Comparison of ENCODE assay signal across 12 mouse cellular contexts in the genomic region with DNA sequence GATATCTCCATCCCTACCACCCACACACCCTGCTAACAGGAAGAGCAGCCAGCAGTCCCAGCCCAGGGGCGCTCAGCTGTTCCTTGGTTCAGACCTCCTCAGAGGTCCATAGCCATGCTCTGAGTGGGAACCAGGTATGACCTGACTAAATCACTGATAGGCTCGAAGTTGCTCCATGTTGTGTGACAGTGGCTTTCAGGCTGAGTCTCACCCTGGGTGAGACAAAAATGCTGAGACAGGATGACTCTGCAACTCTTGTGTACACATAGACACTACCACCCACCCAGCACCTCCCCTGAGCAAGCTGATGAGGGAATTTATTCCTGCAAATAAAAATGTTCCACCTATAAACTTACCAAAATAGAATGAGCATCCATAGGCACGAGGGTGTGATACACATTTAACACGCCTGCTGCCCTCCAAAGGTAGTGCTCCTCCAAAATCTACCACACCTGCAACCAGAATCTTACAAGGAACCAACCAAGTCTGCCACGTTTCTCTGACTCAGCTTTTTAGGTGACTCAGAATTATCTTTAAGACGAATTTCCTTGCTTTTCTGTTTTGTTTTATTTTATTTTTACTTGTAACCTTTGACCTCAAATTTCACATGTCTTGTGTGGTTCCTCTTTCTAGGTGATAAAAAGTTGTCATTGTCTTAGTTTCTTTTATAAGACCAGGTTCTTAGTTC. TPM values are rescaled to one million over a fixed set of nuclear protein-coding genes. Genes with fewer than 3 reads are reported as not detected.
A peak's percentile ranks its signal among the peaks of the same experiment; 100 is the strongest.
DNase-seq lines count a peak whose midpoint lies in the region; ATAC-seq lines count a peak whose summit lies in the region.
"Had no signal": no experiment of that assay in that cellular context is flagged by ENCODE, and none has a peak within 500 bp of the region (broad histone marks: within the 10 kb centered on the region; RNA-seq: fewer than 3 reads in every experiment).

No protein-coding gene starts in this region.

- no peaks in the 10 kb centered on the region; the same call in 1 of the 2 replicates for H3K4me1 ChIP-seq in forebrain, embryonic 11.5 days (replicated peaks; ENCODE audit: control insufficient read depth, insufficient read depth, low read length)
- peaks cover 7% of the 10 kb centered on the region for H3K4me1 ChIP-seq in forebrain, embryonic 12.5 days
- 0 out of 2 replicates have a peak, but pooled peaks cover 5% of the 10 kb centered on the region for H3K4me1 ChIP-seq in midbrain, embryonic 11.5 days (ENCODE audit: control insufficient read depth, insufficient read depth, low read length)
- no peaks in the 10 kb centered on the region for H3K4me1 ChIP-seq in midbrain, embryonic 15.5 days
- H3K4me1 ChIP-seq in liver, embryonic 11.5 days (replicated peaks; ENCODE audit: control insufficient read depth, insufficient read depth, low read length) = peaks cover 5% of the 10 kb centered on the region; the same call in 1 of the 2 replicates
- peaks cover 4% of the 10 kb centered on the region; the same call in 1 of the 2 replicates for H3K4me1 ChIP-seq in stomach, embryonic 16.5 days (ENCODE audit: control insufficient read depth, insufficient read depth, low read length)

- no peak overlapping the region for H3K4me2 ChIP-seq in forebrain, embryonic 11.5 days (ENCODE audit: low read depth, low read length, severe bottlenecking)
- no peak overlapping the region for H3K4me2 ChIP-seq in forebrain, embryonic 12.5 days
- H3K4me2 ChIP-seq in midbrain, embryonic 11.5 days = no peak overlapping the region
- H3K4me2 ChIP-seq in midbrain, embryonic 15.5 days = no peak overlapping the region
- H3K4me2 ChIP-seq in liver, embryonic 11.5 days = no peak overlapping the region
- no peak overlapping the region for H3K4me2 ChIP-seq in stomach, embryonic 16.5 days (ENCODE audit: low read depth, low read length)
- H3K4me2 ChIP-seq: lung, embryonic 14.5 days had no signal

- H3K36me3 ChIP-seq in forebrain, embryonic 11.5 days (ENCODE audit: control insufficient read depth, insufficient read depth, low read length) = no peaks in the 10 kb centered on the region
- no peaks in the 10 kb centered on the region for H3K36me3 ChIP-seq in forebrain, embryonic 12.5 days (replicated peaks)
- no peaks in the 10 kb centered on the region for H3K36me3 ChIP-seq in midbrain, embryonic 11.5 days (ENCODE audit: control insufficient read depth, insufficient read depth, low read length)
- H3K36me3 ChIP-seq in midbrain, embryonic 15.5 days (replicated peaks) = no peaks in the 10 kb centered on the region
- no peaks in the 10 kb centered on the region for H3K36me3 ChIP-seq in liver, embryonic 11.5 days (ENCODE audit: control insufficient read depth, insufficient read depth, low read length)
- no peaks in the 10 kb centered on the region for H3K36me3 ChIP-seq in stomach, embryonic 16.5 days (ENCODE audit: control insufficient read depth, insufficient read depth, low read length)

- H3K27ac ChIP-seq in forebrain, embryonic 11.5 days (ENCODE audit: low read depth, low read length) = no peak overlapping the region
- H3K27ac ChIP-seq in forebrain, embryonic 12.5 days = no peak overlapping the region
- no peak overlapping the region for H3K27ac ChIP-seq in midbrain, embryonic 11.5 days (ENCODE audit: low read depth, low read length)
- no peak overlapping the region for H3K27ac ChIP-seq in midbrain, embryonic 15.5 days
- no peak overlapping the region for H3K27ac ChIP-seq in liver, embryonic 11.5 days (ENCODE audit: low read depth, low read length)
- no peak overlapping the region for H3K27ac ChIP-seq in stomach, embryonic 16.5 days (ENCODE audit: low read length)
- H3K27ac ChIP-seq: layer of hippocampus, adult 2 months had no signal

- ATAC-seq in forebrain, embryonic 11.5 days (replicated peaks; ENCODE audit: low FRiP score) = 0 out of 2 replicates have a peak, but pooled peaks have one; percentile 33
- ATAC-seq in forebrain, embryonic 12.5 days (ENCODE audit: low FRiP score) = no peak
- ATAC-seq in midbrain, embryonic 11.5 days (ENCODE audit: low FRiP score) = peak; percentile 69
- no peak for ATAC-seq in midbrain, embryonic 15.5 days (replicated peaks)
- ATAC-seq in liver, embryonic 11.5 days (replicated peaks; ENCODE audit: low FRiP score) = peak; percentile 93
- peak; percentile 47; the same call in 1 of the 2 replicates for ATAC-seq in stomach, embryonic 16.5 days (ENCODE audit: insufficient read depth, low FRiP score)

- no peak overlapping the region for H3K4me3 ChIP-seq in forebrain, embryonic 11.5 days (ENCODE audit: low read depth, low read length)
- H3K4me3 ChIP-seq in forebrain, embryonic 12.5 days (replicated peaks) = no peak overlapping the region
- H3K4me3 ChIP-seq in midbrain, embryonic 11.5 days (ENCODE audit: low read depth, low read length) = no peak overlapping the region
- H3K4me3 ChIP-seq in midbrain, embryonic 15.5 days = no peak overlapping the region
- H3K4me3 ChIP-seq in liver, embryonic 11.5 days (ENCODE audit: low read depth, low read length) = no peak overlapping the region
- no peak overlapping the region for H3K4me3 ChIP-seq in stomach, embryonic 16.5 days (replicated peaks; ENCODE audit: low read length)
- H3K4me3 ChIP-seq: layer of hippocampus, adult 2 months had no signal

- WGBS in forebrain, embryonic 11.5 days = 87% methylated on average over 6 of the region's 6 CpGs
- 84% methylated on average over 6 of the region's 6 CpGs for WGBS in forebrain, embryonic 12.5 days
- WGBS in midbrain, embryonic 11.5 days = 82% methylated on average over 6 of the region's 6 CpGs
- WGBS in midbrain, embryonic 15.5 days = 89% methylated on average over 6 of the region's 6 CpGs
- 59% methylated on average over 6 of the region's 6 CpGs for WGBS in liver, embryonic 11.5 days
- WGBS in stomach, embryonic 16.5 days = 72% methylated on average over 6 of the region's 6 CpGs

- no peak for DNase-seq in forebrain, embryonic 11.5 days (ENCODE audit: low spot score)
- no peak for DNase-seq in midbrain, embryonic 11.5 days (ENCODE audit: low spot score, missing footprints)
- no peak for DNase-seq in liver, embryonic 11.5 days (ENCODE audit: low spot score)
- no peak for DNase-seq in kidney, adult 9 months
- no peak for DNase-seq in ovary, postnatal 10 days (ENCODE audit: low spot score)
- DNase-seq: B cell, adult 2 months; cerebellum, adult 9-11 months; lung, embryonic 14.5 days had no signal

- H3K27me3 ChIP-seq in forebrain, embryonic 11.5 days (ENCODE audit: control insufficient read depth, insufficient read depth, low read length) = no peaks in the 10 kb centered on the region
- 0 out of 2 replicates have a peak, but pooled peaks cover 2% of the 10 kb centered on the region for H3K27me3 ChIP-seq in forebrain, embryonic 12.5 days
- no peaks in the 10 kb centered on the region for H3K27me3 ChIP-seq in midbrain, embryonic 11.5 days (ENCODE audit: control insufficient read depth, insufficient read depth, low read length)
- no peaks in the 10 kb centered on the region for H3K27me3 ChIP-seq in midbrain, embryonic 15.5 days (replicated peaks)
- H3K27me3 ChIP-seq in liver, embryonic 11.5 days (replicated peaks; ENCODE audit: control insufficient read depth, insufficient read depth, low read length) = no peaks in the 10 kb centered on the region
- H3K27me3 ChIP-seq in stomach, embryonic 16.5 days (ENCODE audit: control insufficient read depth, insufficient read depth, low read length) = no peaks in the 10 kb centered on the region

- no peaks in the 10 kb centered on the region for H3K9me3 ChIP-seq in forebrain, embryonic 11.5 days (ENCODE audit: control insufficient read depth, low read length)
- H3K9me3 ChIP-seq in forebrain, embryonic 12.5 days = no peaks in the 10 kb centered on the region
- no peaks in the 10 kb centered on the region for H3K9me3 ChIP-seq in midbrain, embryonic 11.5 days (ENCODE audit: control insufficient read depth, low read length)
- H3K9me3 ChIP-seq in midbrain, embryonic 15.5 days = no peaks in the 10 kb centered on the region
- H3K9me3 ChIP-seq in liver, embryonic 11.5 days (ENCODE audit: control insufficient read depth, low read length) = no peaks in the 10 kb centered on the region
- H3K9me3 ChIP-seq in stomach, embryonic 16.5 days (replicated peaks; ENCODE audit: control insufficient read depth, low read length) = no peaks in the 10 kb centered on the region

- H3K9ac ChIP-seq in forebrain, embryonic 11.5 days (ENCODE audit: low read length) = no peak overlapping the region
- H3K9ac ChIP-seq in forebrain, embryonic 12.5 days = no peak overlapping the region
- H3K9ac ChIP-seq in midbrain, embryonic 11.5 days (ENCODE audit: low read length) = no peak overlapping the region
- no peak overlapping the region for H3K9ac ChIP-seq in midbrain, embryonic 15.5 days
- no peak overlapping the region for H3K9ac ChIP-seq in liver, embryonic 11.5 days (ENCODE audit: low read depth, low read length)
- H3K9ac ChIP-seq in stomach, embryonic 16.5 days (ENCODE audit: low read length) = no peak overlapping the region
- H3K9ac ChIP-seq: lung, embryonic 14.5 days had no signal

RNA-seq across cellular contexts. Expression of gene Cldn10, which starts 37.1 kb away (rescaled TPM):
- 0.53 and 0.84 TPM in 2 replicates for polyA plus RNA-seq in forebrain, embryonic 11.5 days (2014; fragmentation: Nextera tagmentation; extraction: Ambion mirVana)
- polyA plus RNA-seq in forebrain, embryonic 12.5 days (2016; fragmentation: Nextera tagmentation; extraction: Ambion mirVana) = 0.56 and 0.68 TPM in 2 replicates
- polyA plus RNA-seq in midbrain, embryonic 11.5 days (2014; fragmentation: Nextera tagmentation; extraction: Ambion mirVana) = 0.66 and 0.86 TPM in 2 replicates
- polyA plus RNA-seq in midbrain, embryonic 15.5 days (2015; fragmentation: Nextera tagmentation; extraction: Ambion mirVana) = 1.8 TPM in 2 replicates
- 0.30 and 0.47 TPM in 2 replicates for polyA plus RNA-seq in liver, embryonic 11.5 days (2014; fragmentation: Nextera tagmentation; extraction: Ambion mirVana)
- polyA plus RNA-seq in stomach, embryonic 16.5 days (2015; fragmentation: Nextera tagmentation; extraction: Ambion mirVana) = 52.0 and 60.4 TPM in 2 replicates

RNA-seq across cellular contexts. Expression of gene Abcc4, which starts 44.6 kb away (rescaled TPM):
- polyA plus RNA-seq in forebrain, embryonic 11.5 days (2014; fragmentation: Nextera tagmentation; extraction: Ambion mirVana) = 3.3 and 4.0 TPM in 2 replicates
- 2.1 and 2.4 TPM in 2 replicates for polyA plus RNA-seq in forebrain, embryonic 12.5 days (2016; fragmentation: Nextera tagmentation; extraction: Ambion mirVana)
- 4.2 and 4.4 TPM in 2 replicates for polyA plus RNA-seq in midbrain, embryonic 11.5 days (2014; fragmentation: Nextera tagmentation; extraction: Ambion mirVana)
- polyA plus RNA-seq in midbrain, embryonic 15.5 days (2015; fragmentation: Nextera tagmentation; extraction: Ambion mirVana) = 1.6 and 1.8 TPM in 2 replicates
- polyA plus RNA-seq in liver, embryonic 11.5 days (2014; fragmentation: Nextera tagmentation; extraction: Ambion mirVana) = 4.5 and 5.8 TPM in 2 replicates
- 5.2 and 6.1 TPM in 2 replicates for polyA plus RNA-seq in stomach, embryonic 16.5 days (2015; fragmentation: Nextera tagmentation; extraction: Ambion mirVana)

Comparison
In these comparisons a context has a peak if more than half of its experiments do, and no peak if none do; other contexts are left out.
1. ATAC-seq: peak in forebrain, embryonic 11.5 days (single experiment), midbrain, embryonic 11.5 days (single experiment), liver, embryonic 11.5 days (single experiment) and stomach, embryonic 16.5 days (single experiment); none in forebrain, embryonic 12.5 days (single experiment) and midbrain, embryonic 15.5 days (single experiment).
2. RNA of gene Cldn10, which starts 37.1 kb away (polyA plus RNA-seq): 52.0 to 60.4 TPM in stomach, embryonic 16.5 days; 1.8 TPM in midbrain, embryonic 15.5 days, 0.66 to 0.86 TPM in midbrain, embryonic 11.5 days, 0.53 to 0.84 TPM in forebrain, embryonic 11.5 days, 0.56 to 0.68 TPM in forebrain, embryonic 12.5 days and 0.30 to 0.47 TPM in liver, embryonic 11.5 days; every median in the first group is over 10 times any median in the second.